Mouse (Mus musculus) lung, adult 2 months (tissue): ENCODE measurements at regions not wholly inside any gene's neighbourhood (a gene's known extent, or its start where the extent isn't known, plus 50 kb on each side); places are given as distances from the start of the nearest gene placed in this dataset.

Experiments used
- CTCF ChIP-seq: fragments of 200-500 bp; IDR thresholded peaks from 2 replicates; pipeline ENCODE4 v1.5.1; 2011; ENCODE audit warnings: mild to moderate bottlenecking, low read length, control low read depth; ENCODE audit not compliant: insufficient read depth
- POLR2A ChIP-seq: fragments of 200-500 bp; IDR thresholded peaks from 2 replicates; pipeline ENCODE4 v1.6.1; 2011; ENCODE audit warnings: low read depth, mild to moderate bottlenecking, control low read depth, low read length, borderline replicate concordance; ENCODE audit errors: extremely low read depth

DNA sequence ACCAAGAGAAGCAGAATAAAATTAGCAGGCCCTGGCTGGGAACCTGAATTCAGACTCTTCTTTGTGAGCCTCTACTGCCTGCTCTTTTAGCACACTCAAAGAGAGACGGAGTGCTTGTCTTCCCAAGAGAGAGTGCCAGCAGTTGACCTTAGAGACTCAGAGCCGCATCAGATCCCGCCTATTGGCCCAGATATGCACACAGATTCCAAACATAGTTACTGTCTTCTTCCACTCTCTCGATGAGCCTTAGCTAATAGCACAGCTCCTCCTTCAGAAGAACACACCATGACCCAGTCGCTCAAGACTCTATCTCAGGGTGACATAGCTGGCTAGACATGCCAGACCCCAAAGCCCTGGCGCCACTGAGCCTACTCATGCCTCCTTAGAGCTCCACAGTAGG lies 139.8 kb downstream of the Fgf18 start:
- TF ChIP-seq POLR2A, result no peak
- no peak for TF ChIP-seq CTCF
